8 mouse cellular contexts compared by ENCODE assay signal in the genomic region with DNA sequence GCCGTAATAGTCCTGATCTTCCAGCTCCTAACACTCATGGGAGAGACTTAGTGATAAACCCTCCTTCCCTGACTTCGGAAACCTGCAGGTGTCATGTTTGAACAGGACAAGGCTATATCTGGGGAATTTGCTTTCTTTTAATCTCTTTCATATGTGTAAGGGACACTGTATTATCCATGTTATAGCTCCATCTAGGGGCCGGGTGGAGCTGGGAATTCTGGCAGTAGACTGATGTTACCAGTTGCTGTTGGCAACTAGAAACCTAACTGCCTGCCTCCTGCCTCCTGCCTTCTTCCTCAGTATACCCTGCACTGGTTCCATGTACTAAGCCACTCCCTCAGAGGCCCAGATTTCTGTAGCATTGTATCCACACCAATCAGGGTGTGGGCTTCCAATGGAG.
DNase-seq lines count a peak whose midpoint lies in the region.

No protein-coding gene starts in this region.

- peak; percentile 5 for DNase-seq in embryo, embryonic 10 days (ENCODE audit: low spot score)
- DNase-seq in embryo, embryonic 9.5 days (ENCODE audit: extremely low spot score) = no peak
- peak; percentile 3 for DNase-seq in urinary bladder, postnatal 25 days (ENCODE audit: low spot score)
- no peak for DNase-seq in urinary bladder, postnatal 10 days (ENCODE audit: low spot score)
- peak; percentile 16 to 58 for DNase-seq in frontal cortex, postnatal 36 days (ENCODE audit: low spot score in 2 of 2)
- peak; percentile 17 for DNase-seq in left cerebral cortex, adult 11 months (ENCODE audit: low spot score)
- peak; percentile 31 for DNase-seq in retina, postnatal 1 day
- DNase-seq in yolk sac, embryonic 10.5 days (ENCODE audit: low spot score) = no peak

Comparison
In these comparisons a context has a peak if more than half of its experiments do, and no peak if none do; other contexts are left out.
1. DNase-seq: peak in embryo, embryonic 10 days (single experiment), urinary bladder, postnatal 25 days (single experiment), frontal cortex, postnatal 36 days (2 of 2), left cerebral cortex, adult 11 months (single experiment) and retina, postnatal 1 day (single experiment); none in embryo, embryonic 9.5 days (single experiment), urinary bladder, postnatal 10 days (single experiment) and yolk sac, embryonic 10.5 days (single experiment).